Mouse (Mus musculus) c-Kit-positive CD71-negative TER-119-negative erythroid progenitor cells, embryonic 14.5 days (primary cell): ENCODE results near the gene Kcnj12.

Experiments
- DNase-seq: peaks from one replicate; pipeline ENCODE4 v3.0.0-alpha.2; 2013; ENCODE audit warnings: low read depth

The Kcnj12 gene

GRCm38 (mm10) chr11:61025594-61025993 is 3.2 kb downstream of the Kcnj12 start:
- DNase-seq, result no peak

GRCm38 (mm10) chr11:61026381-61026780 is 4.0 kb downstream of the Kcnj12 start:
- no peak for DNase-seq

GRCm38 (mm10) chr11:61027160-61027559 is 4.8 kb downstream of the Kcnj12 start:
- DNase-seq, result no peak

GRCm38 (mm10) chr11:61028211-61028950 is 6.0 kb downstream of the Kcnj12 start:
- DNase-seq, result no peak

- no peak for DNase-seq
These were observed 6.9 kb downstream of the Kcnj12 start for GRCm38 (mm10) chr11:61029116-61029740.

- DNase-seq, result no peak
These were observed 7.7 kb downstream of the Kcnj12 start for GRCm38 (mm10) chr11:61029864-61030595.

GRCm38 (mm10) chr11:61031137-61031536 is 8.8 kb downstream of the Kcnj12 start:
- no peak for DNase-seq

GRCm38 (mm10) chr11:61031658-61032445 is 9.5 kb downstream of the Kcnj12 start:
- no peak for DNase-seq

- no peak for DNase-seq
These were observed 10.1 kb downstream of the Kcnj12 start for GRCm38 (mm10) chr11:61032481-61032880.

GRCm38 (mm10) chr11:61033160-61033559 is 10.8 kb downstream of the Kcnj12 start:
- no peak for DNase-seq

GRCm38 (mm10) chr11:61036639-61037038 is 14.3 kb downstream of the Kcnj12 start:
- DNase-seq, result no peak

- DNase-seq, result no peak
These were observed 16.0 kb downstream of the Kcnj12 start for GRCm38 (mm10) chr11:61038277-61038782.

GRCm38 (mm10) chr11:61040856-61041652 is 18.7 kb downstream of the Kcnj12 start:
- no peak for DNase-seq

GRCm38 (mm10) chr11:61042593-61042992 is 20.2 kb downstream of the Kcnj12 start:
- no peak for DNase-seq

- no peak for DNase-seq
These were observed 21.0 kb downstream of the Kcnj12 start for GRCm38 (mm10) chr11:61043055-61043992.

GRCm38 (mm10) chr11:61044741-61045140 is 22.4 kb downstream of the Kcnj12 start:
- DNase-seq, result no peak

- DNase-seq, result no peak
These were observed 25.1 kb downstream of the Kcnj12 start for GRCm38 (mm10) chr11:61047441-61047840.

GRCm38 (mm10) chr11:61051151-61051550 is 28.8 kb downstream of the Kcnj12 start:
- DNase-seq, result no peak

- DNase-seq, result no peak
These were observed 34.5 kb downstream of the Kcnj12 start for GRCm38 (mm10) chr11:61056871-61057270.
